In the genomic region with DNA sequence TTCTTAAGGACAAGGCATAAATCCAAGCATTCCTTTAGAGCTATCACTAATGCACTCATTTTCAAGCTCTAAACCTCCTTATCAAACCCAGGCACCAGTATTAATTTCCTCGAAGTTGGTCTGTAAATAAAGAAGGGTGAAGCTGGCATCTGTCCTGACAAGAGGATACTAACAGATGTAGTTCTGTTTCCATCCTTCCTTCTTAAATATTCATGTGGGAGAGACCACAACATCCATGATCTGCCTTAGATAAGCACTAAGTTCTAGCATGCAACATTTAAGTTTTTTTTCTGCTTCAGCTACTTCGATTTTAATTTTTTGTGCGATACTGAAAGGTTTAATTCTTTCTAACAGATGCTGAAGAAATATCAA, we compare ENCODE assay signal across 9 mouse cellular contexts. TPM values are rescaled to one million over a fixed set of nuclear protein-coding genes. Genes with fewer than 3 reads are reported as not detected.
DNase-seq lines count a peak whose midpoint lies in the region; ATAC-seq and TF ChIP-seq lines count a peak whose summit lies in the region.
"Had no signal": no experiment of that assay in that cellular context is flagged by ENCODE, and none has a peak within 500 bp of the region (broad histone marks: within the 10 kb centered on the region; RNA-seq: fewer than 3 reads in every experiment).

No protein-coding gene starts in this region.

- no peak overlapping the region; the same call in 1 of the 2 replicates for H3K27ac ChIP-seq in cerebellum, adult 2 months (ENCODE audit: insufficient read depth, low read length)
- H3K27ac ChIP-seq in forebrain, postnatal 0 days (ENCODE audit: low read depth, low read length): no peak overlapping the region
- H3K27ac ChIP-seq in midbrain, embryonic 10.5 days (replicated peaks): peak overlapping the region; percentile 83

- peak overlapping the region; percentile 59 for H3K4me2 ChIP-seq in forebrain, postnatal 0 days (ENCODE audit: low read depth)

- DNase-seq in cerebellum, adult 2 months: no peak
- no peak for DNase-seq in cerebellum, postnatal 14 days
- peak; percentile 0 for DNase-seq in 3134 (ENCODE audit: extremely low read depth, insufficient read length, low spot score)
- DNase-seq in forebrain, postnatal 0 days: no peak
- DNase-seq in midbrain, embryonic 10.5 days (ENCODE audit: low spot score): no peak
- no peak for DNase-seq in ovary, postnatal 14 days (ENCODE audit: low spot score)
- DNase-seq in Muller cell, postnatal 12 days (ENCODE audit: inconsistent ontology term): no peak
- DNase-seq in urinary bladder, postnatal 10 days (ENCODE audit: low spot score): no peak
- DNase-seq: kidney, postnatal 25 days had no signal

- peak overlapping the region; percentile 97 for H3K4me3 ChIP-seq in cerebellum, adult 2 months (replicated peaks; ENCODE audit: insufficient read depth, low read depth, low read length)
- peak overlapping the region; percentile 38 for H3K4me3 ChIP-seq in forebrain, postnatal 0 days (ENCODE audit: low read depth, low read length)
- H3K4me3 ChIP-seq in midbrain, embryonic 10.5 days: peak overlapping the region; percentile 60

- no peaks in the 10 kb centered on the region for H3K27me3 ChIP-seq in cerebellum, adult 2 months (ENCODE audit: control insufficient read depth, insufficient read depth, low read length)
- no peaks in the 10 kb centered on the region for H3K27me3 ChIP-seq in forebrain, postnatal 0 days (ENCODE audit: insufficient read depth, low read length)
- no peaks in the 10 kb centered on the region for H3K27me3 ChIP-seq in midbrain, embryonic 10.5 days (ENCODE audit: low read depth, poor library complexity, severe bottlenecking)

- H3K36me3 ChIP-seq in forebrain, postnatal 0 days (ENCODE audit: insufficient read depth): no peaks in the 10 kb centered on the region
- no peaks in the 10 kb centered on the region for H3K36me3 ChIP-seq in midbrain, embryonic 10.5 days

- 0 out of 2 replicates have a peak overlapping the region, but pooled peaks have one; percentile 47 for H3K9ac ChIP-seq in forebrain, postnatal 0 days

- ATAC-seq in forebrain, postnatal 0 days: peak; percentile 45

- H3K9me3 ChIP-seq in forebrain, postnatal 0 days (ENCODE audit: low read length): no peaks in the 10 kb centered on the region
- no peaks in the 10 kb centered on the region for H3K9me3 ChIP-seq in midbrain, embryonic 10.5 days (replicated peaks)

- no peaks in the 10 kb centered on the region for H3K4me1 ChIP-seq in cerebellum, adult 2 months (ENCODE audit: control insufficient read depth, insufficient read depth, low read length)
- H3K4me1 ChIP-seq in forebrain, postnatal 0 days (ENCODE audit: insufficient read depth): no peaks in the 10 kb centered on the region
- H3K4me1 ChIP-seq in midbrain, embryonic 10.5 days: peaks cover 25% of the 10 kb centered on the region

- no peak for TF ChIP-seq CTCF in cerebellum, adult 2 months (IDR thresholded peaks at IDR 0.05; ENCODE audit: borderline replicate concordance, insufficient read depth, low read depth, low read length)
- TF ChIP-seq CTCF in forebrain, postnatal 0 days (IDR thresholded peaks at IDR 0.05; ENCODE audit: low read depth): no peak

- no peak for TF ChIP-seq POLR2A in cerebellum, adult 2 months (IDR thresholded peaks at IDR 0.05; ENCODE audit: borderline replicate concordance, insufficient read depth, low read length)

- WGBS in cerebellum, adult 2 months: 55% methylated on average over 3 of the region's 3 CpGs
- 50% methylated on average over 3 of the region's 3 CpGs for WGBS in forebrain, postnatal 0 days
- WGBS in midbrain, embryonic 10.5 days: 68% methylated on average over 3 of the region's 3 CpGs

RNA-seq across cellular contexts. Expression of a gene that starts 0.3 kb away (rescaled TPM):
- 12.1 and 13.8 TPM in 2 replicates for polyA plus RNA-seq in cerebellum, adult 2 months (2012; rRNA removed)
- total RNA-seq in forebrain, postnatal 0 days (2014; rRNA removed): 3.0 and 3.4 TPM in 2 replicates
- polyA plus RNA-seq in forebrain, postnatal 0 days (2015; fragmentation: Nextera tagmentation; extraction: Ambion mirVana): 0.74 and 0.96 TPM in 2 replicates
- polyA plus RNA-seq in midbrain, embryonic 10.5 days (2016; fragmentation: Nextera tagmentation; extraction: Ambion mirVana): 1.8 and 2.6 TPM in 2 replicates

Comparison
In these comparisons a context has a peak if more than half of its experiments do, and no peak if none do; other contexts are left out.
1. H3K4me3 ChIP-seq: peak in every context shown above with its lines; median percentile 97 in cerebellum, adult 2 months; 60 in midbrain, embryonic 10.5 days; 38 in forebrain, postnatal 0 days.